Mouse (Mus musculus): ENCODE results near the gene Coq9. TPM values are rescaled to one million over a fixed set of nuclear protein-coding genes. Genes with fewer than 3 reads are reported as not detected.

Coq9 gene
- polyA plus RNA-seq, 1 experiment from 2014 or later = 56.8 TPM

Other genes starting within 250 kb of the Coq9 start
- 53.3 and 56.1 TPM in 2 replicates for gene Rspry1, start 236.4 kb upstream of the Coq9 start, polyA plus RNA-seq (2015; fragmentation: Nextera tagmentation; extraction: Ambion mirVana)
- gene Fam192a, start 236.3 kb upstream of the Coq9 start, polyA plus RNA-seq (2015; fragmentation: Nextera tagmentation; extraction: Ambion mirVana) = 75.0 and 75.2 TPM in 2 replicates
- 190 and 202 TPM in 2 replicates for gene Arl2bp, start 171.7 kb upstream of the Coq9 start, polyA plus RNA-seq (2015; fragmentation: Nextera tagmentation; extraction: Ambion mirVana)
- gene Pllp, start 142.0 kb upstream of the Coq9 start, polyA plus RNA-seq (2015; fragmentation: Nextera tagmentation; extraction: Ambion mirVana) = 1.5 and 1.6 TPM in 2 replicates
- gene Ccl22, start 92.7 kb upstream of the Coq9 start, polyA plus RNA-seq (2015; fragmentation: Nextera tagmentation; extraction: Ambion mirVana) = 0.14 TPM in 1 of 2 replicates, not detected in the other
- gene Cx3cl1, start 66.3 kb upstream of the Coq9 start, polyA plus RNA-seq (2015; fragmentation: Nextera tagmentation; extraction: Ambion mirVana) = 34.2 and 41.3 TPM in 2 replicates
- gene Ccl17, start 27.9 kb upstream of the Coq9 start, polyA plus RNA-seq (2015; fragmentation: Nextera tagmentation; extraction: Ambion mirVana) = 0.50 and 0.74 TPM in 2 replicates
- gene Ciapin1, start within 50 bp of the Coq9 start, polyA plus RNA-seq (2015; fragmentation: Nextera tagmentation; extraction: Ambion mirVana) = 211 and 217 TPM in 2 replicates
- gene Polr2c, start 19.1 kb downstream of the Coq9 start, polyA plus RNA-seq (2015; fragmentation: Nextera tagmentation; extraction: Ambion mirVana) = 117 and 122 TPM in 2 replicates
- 92.9 and 99.7 TPM in 2 replicates for gene Dok4, start 38.0 kb downstream of the Coq9 start, polyA plus RNA-seq (2015; fragmentation: Nextera tagmentation; extraction: Ambion mirVana)
- 4.9 and 6.0 TPM in 2 replicates for gene Ccdc102a, start 79.8 kb downstream of the Coq9 start, polyA plus RNA-seq (2015; fragmentation: Nextera tagmentation; extraction: Ambion mirVana)
- gene Adgrg5, start 85.4 kb downstream of the Coq9 start, polyA plus RNA-seq (2015; fragmentation: Nextera tagmentation; extraction: Ambion mirVana) = 0.05 TPM in 1 of 2 replicates, not detected in the other
- 147 and 156 TPM in 2 replicates for gene Adgrg1, start 136.4 kb downstream of the Coq9 start, polyA plus RNA-seq (2015; fragmentation: Nextera tagmentation; extraction: Ambion mirVana)
- 0.88 and 1.3 TPM in 2 replicates for gene Adgrg3, start 179.4 kb downstream of the Coq9 start, polyA plus RNA-seq (2015; fragmentation: Nextera tagmentation; extraction: Ambion mirVana)
- 1.5 and 1.9 TPM in 2 replicates for gene Drc7, start 216.8 kb downstream of the Coq9 start, polyA plus RNA-seq (2015; fragmentation: Nextera tagmentation; extraction: Ambion mirVana)
- gene Katnb1, start 242.9 kb downstream of the Coq9 start, polyA plus RNA-seq (2015; fragmentation: Nextera tagmentation; extraction: Ambion mirVana) = 49.5 and 49.8 TPM in 2 replicates

Measured in midbrain, embryonic 15.5 days (tissue).